Mouse (Mus musculus): Measurements from ENCODE around the gene Gas2l2. TPM values are rescaled to one million over a fixed set of nuclear protein-coding genes. Genes with fewer than 3 reads are reported as not detected.
A peak's percentile ranks its signal among the peaks of the same experiment; 100 is the strongest.

Gene Gas2l2
- polyA plus RNA-seq, 1 experiment from 2014 or later, result not detected

DNA sequence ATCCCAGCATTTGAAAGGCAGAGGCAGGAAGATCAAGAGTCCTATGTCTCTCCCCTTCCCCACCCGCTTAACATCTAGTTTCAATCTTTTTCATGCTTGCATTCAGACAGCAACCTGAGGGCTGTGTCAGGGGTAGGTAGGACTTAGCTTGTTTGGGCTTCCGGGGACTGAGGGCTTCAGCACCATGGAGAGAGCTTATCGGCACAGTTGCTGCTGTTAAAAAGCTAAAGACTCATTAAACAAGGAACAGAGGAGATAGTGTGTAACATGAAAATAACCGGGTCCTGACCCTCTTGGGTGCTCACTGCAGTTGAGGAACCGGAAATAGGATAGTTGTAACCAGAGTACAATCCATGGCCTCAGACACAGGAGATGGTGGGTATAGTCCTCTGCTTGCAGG lies 12.2 kb downstream of the Gas2l2 start:
- no peak overlapping the region for H3K4me3 ChIP-seq (ENCODE audit: low read depth, low read length)
- no peak overlapping the region for H3K4me2 ChIP-seq (ENCODE audit: low read depth, low read length, severe bottlenecking)
- no peak overlapping the region for H3K27ac ChIP-seq (ENCODE audit: low read depth, low read length)
- peaks cover 19% of the 10 kb centered on the region for H3K27me3 ChIP-seq (ENCODE audit: control insufficient read depth, insufficient read depth, low read length)
- H3K9me3 ChIP-seq (ENCODE audit: control insufficient read depth, low read length), result no peaks in the 10 kb centered on the region
- ATAC-seq (replicated peaks; ENCODE audit: low FRiP score) (no peak), DNase-seq (ENCODE audit: low spot score) (peak; percentile 79)
- peaks cover 8% of the 10 kb centered on the region for H3K4me1 ChIP-seq (replicated peaks; ENCODE audit: control insufficient read depth, insufficient read depth, low read length)
- no peak overlapping the region for H3K9ac ChIP-seq (ENCODE audit: low read length)
- H3K36me3 ChIP-seq (ENCODE audit: control insufficient read depth, insufficient read depth, low read length), result no peaks in the 10 kb centered on the region
- WGBS, result 11% methylated on average over 5 of the region's 5 CpGs

DNA sequence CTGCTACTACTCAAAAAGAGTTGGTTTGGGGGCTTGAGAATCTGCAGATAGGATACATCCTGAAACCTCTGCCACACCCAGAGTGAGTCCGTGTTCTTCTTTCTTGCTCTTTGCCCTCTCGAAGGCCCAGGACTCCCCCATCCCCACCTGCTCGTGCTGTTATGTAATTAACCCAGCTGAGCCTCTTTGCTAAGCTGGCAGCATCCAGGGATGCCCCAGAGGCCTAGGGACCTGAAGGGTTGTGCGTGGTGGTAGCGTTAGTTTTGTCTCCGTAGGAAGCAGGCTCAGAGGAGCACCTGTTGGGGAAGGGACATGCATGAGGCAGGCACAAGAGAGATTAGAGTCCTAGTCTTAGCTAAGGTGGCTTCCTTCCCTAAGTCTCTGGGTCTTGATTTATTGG lies 18.7 kb downstream of the Gas2l2 start:
- ATAC-seq (replicated peaks; ENCODE audit: low FRiP score) (no peak), DNase-seq (ENCODE audit: low spot score) (no peak)
- Histone ChIP-seq H3K27ac (ENCODE audit: low read depth, low read length) (no peak overlapping the region), H3K4me1 (replicated peaks; ENCODE audit: control insufficient read depth, insufficient read depth, low read length) (peaks cover 4% of the 10 kb centered on the region; the same call in 1 of the 2 replicates), H3K36me3 (ENCODE audit: control insufficient read depth, insufficient read depth, low read length) (no peaks in the 10 kb centered on the region), H3K9ac (ENCODE audit: low read length) (peak overlapping the region; percentile 82; the same call in 1 of the 2 replicates), H3K9me3 (ENCODE audit: control insufficient read depth, low read length) (no peaks in the 10 kb centered on the region), H3K4me3 (ENCODE audit: low read depth, low read length) (peak overlapping the region; percentile 85; the same call in 1 of the 2 replicates), H3K27me3 (ENCODE audit: control insufficient read depth, insufficient read depth, low read length) (no peaks in the 10 kb centered on the region), H3K4me2 (ENCODE audit: low read depth, low read length, severe bottlenecking) (peak overlapping the region; percentile 87)
- WGBS, result 32% methylated on average over 6 of the region's 6 CpGs

GRCm38 (mm10) chr11:83409792-83410291 lies 19.4 kb downstream of the Gas2l2 start:
- DNase-seq (ENCODE audit: low spot score), result peak; percentile 67

DNA sequence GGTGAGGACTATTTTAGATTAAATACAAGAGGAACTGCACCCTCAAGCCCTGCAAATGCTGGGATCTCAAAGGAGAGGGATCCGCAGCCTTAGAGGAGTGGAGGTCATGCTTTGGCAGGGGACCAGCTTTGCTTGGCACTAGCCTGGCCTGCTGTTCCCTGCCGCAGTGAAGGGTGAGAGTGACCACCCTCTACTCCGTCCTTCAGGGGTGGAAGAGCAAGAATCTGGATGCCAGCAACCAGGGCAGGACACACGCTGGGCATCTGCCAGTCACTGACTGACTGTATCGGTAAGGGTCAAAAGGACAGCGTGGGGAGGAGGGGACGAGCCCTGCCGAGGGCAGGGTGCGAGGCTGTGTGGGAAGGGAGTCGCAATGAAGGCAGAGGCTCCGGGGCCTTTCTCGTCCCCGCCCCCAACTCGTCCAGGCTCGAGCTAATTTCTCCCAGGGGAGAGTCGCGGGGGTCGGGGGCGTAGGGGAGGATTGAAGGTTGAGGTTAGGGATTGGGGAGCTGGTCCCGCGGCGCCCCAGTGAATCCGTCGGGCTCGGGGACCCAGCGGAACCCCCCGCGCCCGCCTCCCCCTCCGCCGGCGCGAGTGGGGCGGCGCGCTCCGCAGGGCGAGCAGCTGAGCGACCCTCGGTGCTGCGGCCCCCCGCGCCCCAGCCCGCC lies 20.0 kb downstream of the Gas2l2 start, which contains the start of gene Rasl10b:
Gene Rasl10b (plus strand): TSS at position 51 of the 668 bp plus-strand sequence.
- DNase-seq (ENCODE audit: low spot score), result peak; percentile 72
- peak within 1 kb of the TSS; percentile 82 for H3K9ac ChIP-seq (ENCODE audit: low read length)
- H3K27ac ChIP-seq (ENCODE audit: low read depth, low read length), result no peak within 1 kb of the TSS
- H3K4me2 ChIP-seq (ENCODE audit: low read depth, low read length, severe bottlenecking), result peak within 1 kb of the TSS; percentile 87
- peak within 1 kb of the TSS; percentile 85 for H3K4me3 ChIP-seq (ENCODE audit: low read depth, low read length)
- no peaks in the 10 kb centered on the region for H3K36me3 ChIP-seq (ENCODE audit: control insufficient read depth, insufficient read depth, low read length)
- H3K4me1 ChIP-seq (replicated peaks; ENCODE audit: control insufficient read depth, insufficient read depth, low read length), result peaks cover 4% of the 10 kb centered on the region; the same call in 1 of the 2 replicates
- H3K9me3 ChIP-seq (ENCODE audit: control insufficient read depth, low read length), result no peaks in the 10 kb centered on the region
- H3K27me3 ChIP-seq (ENCODE audit: control insufficient read depth, insufficient read depth, low read length), result no peaks in the 10 kb centered on the region
- under 1% methylated on average over 35 of the region's 44 CpGs for WGBS
- ATAC-seq (replicated peaks; ENCODE audit: low FRiP score), result peak; percentile 82

More at GRCm38 (mm10) chr11:83409792-83410291, 19.4 kb downstream of the Gas2l2 start:
- Histone ChIP-seq H3K36me3 (ENCODE audit: control insufficient read depth, insufficient read depth, low read length) (no peaks in the 10 kb centered on the region), H3K27me3 (ENCODE audit: control insufficient read depth, insufficient read depth, low read length) (no peaks in the 10 kb centered on the region), H3K9me3 (ENCODE audit: control insufficient read depth, low read length) (no peaks in the 10 kb centered on the region), H3K4me2 (ENCODE audit: low read depth, low read length, severe bottlenecking) (peak overlapping the region; percentile 87), H3K9ac (ENCODE audit: low read length) (peak overlapping the region; percentile 82), H3K4me1 (replicated peaks; ENCODE audit: control insufficient read depth, insufficient read depth, low read length) (peaks cover 4% of the 10 kb centered on the region; the same call in 1 of the 2 replicates), H3K4me3 (ENCODE audit: low read depth, low read length) (peak overlapping the region; percentile 85), H3K27ac (ENCODE audit: low read depth, low read length) (no peak overlapping the region)
- peak; percentile 53; the same call in 1 of the 2 replicates for ATAC-seq (replicated peaks; ENCODE audit: low FRiP score)
- under 1% methylated on average over 21 of the region's 40 CpGs for WGBS

GRCm38 (mm10) chr11:83408242-83408641 lies 21.0 kb downstream of the Gas2l2 start:
- 50% methylated on average over 8 of the region's 8 CpGs for WGBS
- Histone ChIP-seq H3K4me1 (replicated peaks; ENCODE audit: control insufficient read depth, insufficient read depth, low read length) (peaks cover 4% of the 10 kb centered on the region; the same call in 1 of the 2 replicates), H3K4me2 (ENCODE audit: low read depth, low read length, severe bottlenecking) (no peak overlapping the region), H3K4me3 (ENCODE audit: low read depth, low read length) (no peak overlapping the region), H3K27me3 (ENCODE audit: control insufficient read depth, insufficient read depth, low read length) (no peaks in the 10 kb centered on the region), H3K27ac (ENCODE audit: low read depth, low read length) (no peak overlapping the region), H3K36me3 (ENCODE audit: control insufficient read depth, insufficient read depth, low read length) (no peaks in the 10 kb centered on the region), H3K9ac (ENCODE audit: low read length) (no peak overlapping the region), H3K9me3 (ENCODE audit: control insufficient read depth, low read length) (no peaks in the 10 kb centered on the region)
- no peak for ATAC-seq (replicated peaks; ENCODE audit: low FRiP score)
- no peak for DNase-seq (ENCODE audit: low spot score)

- Histone ChIP-seq H3K27ac (ENCODE audit: low read depth, low read length) (no peak overlapping the region), H3K4me1 (replicated peaks; ENCODE audit: control insufficient read depth, insufficient read depth, low read length) (peaks cover 4% of the 10 kb centered on the region; the same call in 1 of the 2 replicates), H3K9ac (ENCODE audit: low read length) (no peak overlapping the region), H3K4me2 (ENCODE audit: low read depth, low read length, severe bottlenecking) (no peak overlapping the region), H3K27me3 (ENCODE audit: control insufficient read depth, insufficient read depth, low read length) (no peaks in the 10 kb centered on the region), H3K9me3 (ENCODE audit: control insufficient read depth, low read length) (no peaks in the 10 kb centered on the region), H3K36me3 (ENCODE audit: control insufficient read depth, insufficient read depth, low read length) (no peaks in the 10 kb centered on the region), H3K4me3 (ENCODE audit: low read depth, low read length) (no peak overlapping the region)
- no peak for DNase-seq (ENCODE audit: low spot score)
- no peak for ATAC-seq (replicated peaks; ENCODE audit: low FRiP score)
- 79% methylated on average over 3 of the region's 3 CpGs for WGBS
These were observed 22.9 kb downstream of the Gas2l2 start for GRCm38 (mm10) chr11:83406391-83406790.

DNA sequence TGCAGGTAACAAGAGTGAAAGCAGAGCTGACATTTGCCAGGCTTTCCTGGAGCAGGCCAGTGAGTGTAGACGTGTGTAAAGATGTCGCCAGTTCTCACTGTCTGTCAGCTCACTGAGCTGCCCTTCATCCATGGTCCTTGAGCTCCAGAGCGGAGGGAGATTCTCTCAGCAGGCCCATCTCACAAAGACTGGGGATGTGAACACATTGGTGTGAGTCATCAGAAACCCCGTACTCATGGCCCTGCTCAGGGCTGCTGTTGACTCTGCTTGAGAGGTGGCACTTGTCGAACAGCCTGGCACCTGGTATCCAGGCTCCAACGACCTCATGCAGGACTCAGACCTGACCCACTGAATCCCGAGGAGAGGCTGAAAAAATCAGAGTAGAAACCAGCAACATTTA lies 25.5 kb downstream of the Gas2l2 start:
- Histone ChIP-seq H3K9ac (ENCODE audit: low read length) (no peak overlapping the region), H3K27ac (ENCODE audit: low read depth, low read length) (no peak overlapping the region), H3K36me3 (ENCODE audit: control insufficient read depth, insufficient read depth, low read length) (no peaks in the 10 kb centered on the region), H3K9me3 (ENCODE audit: control insufficient read depth, low read length) (no peaks in the 10 kb centered on the region), H3K27me3 (ENCODE audit: control insufficient read depth, insufficient read depth, low read length) (no peaks in the 10 kb centered on the region), H3K4me2 (ENCODE audit: low read depth, low read length, severe bottlenecking) (no peak overlapping the region), H3K4me3 (ENCODE audit: low read depth, low read length) (no peak overlapping the region), H3K4me1 (replicated peaks; ENCODE audit: control insufficient read depth, insufficient read depth, low read length) (no peaks in the 10 kb centered on the region)
- WGBS, result 82% methylated on average over 7 of the region's 7 CpGs
- DNase-seq (ENCODE audit: low spot score) (no peak), ATAC-seq (replicated peaks; ENCODE audit: low FRiP score) (no peak)

DNA sequence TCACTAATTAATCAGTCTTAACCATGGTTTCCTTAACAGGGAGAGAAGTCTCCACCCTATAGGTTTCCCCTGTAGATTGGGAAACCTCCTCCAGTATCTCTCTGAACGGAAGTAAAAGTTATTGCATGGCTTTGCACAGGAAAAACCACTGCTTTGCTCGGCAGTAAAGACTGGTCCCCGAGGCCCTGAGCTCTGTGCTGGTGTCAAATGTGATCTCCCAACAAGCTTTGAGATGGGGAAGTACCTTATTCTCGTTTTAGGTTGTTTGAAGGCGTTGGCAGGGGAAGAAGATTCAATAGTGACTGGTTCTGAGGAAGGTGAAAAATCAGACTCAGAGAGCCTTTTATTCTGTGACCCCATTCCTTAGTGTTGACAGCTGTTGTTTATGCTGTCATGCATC lies 30.5 kb downstream of the Gas2l2 start:
- WGBS, result 84% methylated on average over 5 of the region's 5 CpGs
- Histone ChIP-seq H3K4me2 (ENCODE audit: low read depth, low read length, severe bottlenecking) (no peak overlapping the region), H3K4me1 (replicated peaks; ENCODE audit: control insufficient read depth, insufficient read depth, low read length) (peaks cover 7% of the 10 kb centered on the region), H3K36me3 (ENCODE audit: control insufficient read depth, insufficient read depth, low read length) (no peaks in the 10 kb centered on the region; the same call in 1 of the 2 replicates), H3K9ac (ENCODE audit: low read length) (no peak overlapping the region), H3K9me3 (ENCODE audit: control insufficient read depth, low read length) (no peaks in the 10 kb centered on the region), H3K27me3 (ENCODE audit: control insufficient read depth, insufficient read depth, low read length) (no peaks in the 10 kb centered on the region), H3K4me3 (ENCODE audit: low read depth, low read length) (no peak overlapping the region), H3K27ac (ENCODE audit: low read depth, low read length) (no peak overlapping the region)
- no peak for DNase-seq (ENCODE audit: low spot score)
- ATAC-seq (replicated peaks; ENCODE audit: low FRiP score), result no peak
